Mouse (Mus musculus): ENCODE measurements around the gene Chd6. TPM values are rescaled to one million over a fixed set of nuclear protein-coding genes. Genes with fewer than 3 reads are reported as not detected.

Gene Chd6
- polyA plus RNA-seq, 1 experiment from 2014 or later = 52.8 TPM

DNA sequence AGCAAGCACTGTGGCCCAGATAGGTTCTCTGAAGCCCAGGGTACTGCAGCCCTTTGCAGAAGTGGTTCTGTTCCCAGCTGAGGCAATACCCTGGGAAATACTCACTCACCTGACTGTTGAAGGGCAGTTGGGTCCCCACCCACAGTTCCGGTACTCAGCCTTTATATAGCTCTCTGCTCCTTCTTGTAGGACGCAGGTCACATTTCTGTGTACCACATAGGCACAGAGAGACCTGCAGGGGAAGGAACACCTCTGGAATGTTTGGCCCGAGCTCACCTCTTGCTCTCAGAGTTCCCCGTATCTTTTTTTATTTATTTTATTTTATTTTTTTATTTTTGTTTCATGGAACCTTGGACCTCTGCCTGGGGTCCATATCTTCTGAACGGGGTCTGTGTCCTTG is 198.2 kb downstream of the Chd6 start:
- Histone ChIP-seq H3K27me3 (ENCODE audit: control insufficient read depth, insufficient read depth, low read length) (peaks cover 45% of the 10 kb centered on the region), H3K27ac (ENCODE audit: low read depth, low read length) (no peak overlapping the region), H3K4me3 (ENCODE audit: low read depth, low read length) (no peak overlapping the region), H3K9me3 (ENCODE audit: control insufficient read depth, low read length) (no peaks in the 10 kb centered on the region), H3K4me1 (replicated peaks; ENCODE audit: control insufficient read depth, insufficient read depth, low read length) (peaks cover 6% of the 10 kb centered on the region), H3K4me2 (replicated peaks; ENCODE audit: low read depth, low read length) (no peak overlapping the region), H3K9ac (ENCODE audit: low read depth, low read length) (no peak overlapping the region), H3K36me3 (ENCODE audit: control insufficient read depth, insufficient read depth, low read length) (no peaks in the 10 kb centered on the region)
- DNase-seq (ENCODE audit: low spot score) (no peak), ATAC-seq (ENCODE audit: low FRiP score) (no peak)
- 84% methylated on average over 5 of the region's 5 CpGs for WGBS

DNA sequence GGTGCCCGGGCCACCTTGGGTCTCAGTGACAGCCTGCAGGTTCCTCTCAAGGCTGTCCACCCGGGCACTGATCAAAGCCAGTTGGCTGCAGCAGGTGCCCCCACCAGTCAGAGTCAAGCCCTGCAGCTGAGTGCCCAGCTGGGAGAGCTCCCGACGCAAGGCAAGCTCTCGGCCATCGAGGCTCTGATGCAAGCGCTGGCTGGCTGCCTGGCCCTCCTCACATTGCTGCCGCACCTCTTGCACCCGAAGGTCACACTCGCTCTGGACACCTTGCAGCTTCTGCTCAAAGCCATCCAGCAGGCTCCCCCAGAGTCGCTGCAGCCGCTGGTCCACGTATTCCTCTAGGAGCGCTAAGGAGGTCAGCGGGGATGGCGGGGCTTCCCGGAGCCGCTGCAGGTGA is 200.3 kb downstream of the Chd6 start:
- no peak overlapping the region for H3K9ac ChIP-seq (ENCODE audit: low read depth, low read length)
- 63% methylated on average over 18 of the region's 18 CpGs for WGBS
- H3K27me3 ChIP-seq (ENCODE audit: control insufficient read depth, insufficient read depth, low read length) = peaks cover 37% of the 10 kb centered on the region
- H3K4me3 ChIP-seq (ENCODE audit: low read depth, low read length) = no peak overlapping the region
- ATAC-seq (ENCODE audit: low FRiP score) (no peak), DNase-seq (ENCODE audit: low spot score) (no peak)
- H3K36me3 ChIP-seq (ENCODE audit: control insufficient read depth, insufficient read depth, low read length) = no peaks in the 10 kb centered on the region
- H3K4me1 ChIP-seq (replicated peaks; ENCODE audit: control insufficient read depth, insufficient read depth, low read length) = peaks cover 6% of the 10 kb centered on the region
- no peak overlapping the region for H3K4me2 ChIP-seq (replicated peaks; ENCODE audit: low read depth, low read length)
- H3K9me3 ChIP-seq (ENCODE audit: control insufficient read depth, low read length) = no peaks in the 10 kb centered on the region
- no peak overlapping the region for H3K27ac ChIP-seq (ENCODE audit: low read depth, low read length)

- ATAC-seq (ENCODE audit: low FRiP score) (no peak), DNase-seq (ENCODE audit: low spot score) (no peak)
- Histone ChIP-seq H3K4me2 (replicated peaks; ENCODE audit: low read depth, low read length) (no peak overlapping the region), H3K9ac (ENCODE audit: low read depth, low read length) (no peak overlapping the region), H3K27me3 (ENCODE audit: control insufficient read depth, insufficient read depth, low read length) (peaks cover 13% of the 10 kb centered on the region), H3K36me3 (ENCODE audit: control insufficient read depth, insufficient read depth, low read length) (no peaks in the 10 kb centered on the region), H3K4me1 (replicated peaks; ENCODE audit: control insufficient read depth, insufficient read depth, low read length) (no peaks in the 10 kb centered on the region), H3K9me3 (ENCODE audit: control insufficient read depth, low read length) (no peaks in the 10 kb centered on the region), H3K4me3 (ENCODE audit: low read depth, low read length) (no peak overlapping the region), H3K27ac (ENCODE audit: low read depth, low read length) (no peak overlapping the region)
- 78% methylated on average over 5 of the region's 5 CpGs for WGBS
Observed at GRCm38 (mm10) chr2:160906101-160906500, 202.8 kb downstream of the Chd6 start.

DNA sequence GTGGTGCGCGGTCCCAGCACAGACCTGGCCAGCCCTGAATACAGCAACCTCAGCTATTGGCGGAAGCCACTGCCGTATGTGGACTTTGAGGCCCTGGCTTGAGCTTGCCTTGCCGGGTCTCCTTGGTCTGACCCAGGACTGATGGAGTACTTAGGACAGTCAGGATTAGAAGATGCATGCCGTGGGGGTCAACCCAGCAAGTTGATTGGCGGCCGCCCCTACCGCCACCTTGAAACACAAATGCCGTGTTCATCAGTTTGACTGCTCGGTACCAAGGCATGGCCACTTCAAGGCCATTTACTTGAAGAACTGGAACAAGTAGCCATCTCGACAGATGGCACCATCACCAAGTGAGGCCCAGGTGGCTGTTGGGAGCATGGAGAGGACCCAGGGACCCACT is 203.6 kb downstream of the Chd6 start:
- ATAC-seq (ENCODE audit: low FRiP score) (no peak), DNase-seq (ENCODE audit: low spot score) (no peak)
- H3K36me3 ChIP-seq (ENCODE audit: control insufficient read depth, insufficient read depth, low read length) = no peaks in the 10 kb centered on the region
- peaks cover 6% of the 10 kb centered on the region for H3K27me3 ChIP-seq (ENCODE audit: control insufficient read depth, insufficient read depth, low read length)
- no peaks in the 10 kb centered on the region for H3K9me3 ChIP-seq (ENCODE audit: control insufficient read depth, low read length)
- H3K9ac ChIP-seq (ENCODE audit: low read depth, low read length) = no peak overlapping the region
- H3K4me1 ChIP-seq (replicated peaks; ENCODE audit: control insufficient read depth, insufficient read depth, low read length) = no peaks in the 10 kb centered on the region
- WGBS = 97% methylated on average over 12 of the region's 12 CpGs
- H3K27ac ChIP-seq (ENCODE audit: low read depth, low read length) = no peak overlapping the region
- no peak overlapping the region for H3K4me2 ChIP-seq (replicated peaks; ENCODE audit: low read depth, low read length)
- no peak overlapping the region for H3K4me3 ChIP-seq (ENCODE audit: low read depth, low read length)

- no peaks in the 10 kb centered on the region for H3K4me1 ChIP-seq (replicated peaks; ENCODE audit: control insufficient read depth, insufficient read depth, low read length)
- 81% methylated on average over 7 of the region's 7 CpGs for WGBS
- ATAC-seq (ENCODE audit: low FRiP score) = no peak
Observed at GRCm38 (mm10) chr2:160901656-160902412, 207.0 kb downstream of the Chd6 start.

More at GRCm38 (mm10) chr2:160901656-160902412, 207.0 kb downstream of the Chd6 start:
- Histone ChIP-seq H3K9ac (ENCODE audit: low read depth, low read length) (no peak overlapping the region), H3K27me3 (ENCODE audit: control insufficient read depth, insufficient read depth, low read length) (no peaks in the 10 kb centered on the region), H3K4me3 (ENCODE audit: low read depth, low read length) (no peak overlapping the region), H3K4me2 (replicated peaks; ENCODE audit: low read depth, low read length) (no peak overlapping the region), H3K27ac (ENCODE audit: low read depth, low read length) (no peak overlapping the region), H3K9me3 (ENCODE audit: control insufficient read depth, low read length) (no peaks in the 10 kb centered on the region), H3K36me3 (ENCODE audit: control insufficient read depth, insufficient read depth, low read length) (no peaks in the 10 kb centered on the region)
- no peak for DNase-seq (ENCODE audit: low spot score)

Other genes with a start within 250 kb of the Chd6 start
- gene Zhx3, start 236.1 kb downstream of the Chd6 start, polyA plus RNA-seq (2014; fragmentation: Nextera tagmentation; extraction: Ambion mirVana) = 9.1 and 11.0 TPM in 2 replicates
- gene Lpin3, start 228.4 kb downstream of the Chd6 start, polyA plus RNA-seq (2014; fragmentation: Nextera tagmentation; extraction: Ambion mirVana) = 0.22 and 0.24 TPM in 2 replicates
- 0.66 and 1.9 TPM in 2 replicates for gene Emilin3, start 196.7 kb downstream of the Chd6 start, polyA plus RNA-seq (2014; fragmentation: Nextera tagmentation; extraction: Ambion mirVana)